Mouse (Mus musculus): ENCODE results near the gene Cd2bp2.
A peak's percentile ranks its signal among the peaks of the same experiment; 100 is the strongest.

The Cd2bp2 gene

DNA sequence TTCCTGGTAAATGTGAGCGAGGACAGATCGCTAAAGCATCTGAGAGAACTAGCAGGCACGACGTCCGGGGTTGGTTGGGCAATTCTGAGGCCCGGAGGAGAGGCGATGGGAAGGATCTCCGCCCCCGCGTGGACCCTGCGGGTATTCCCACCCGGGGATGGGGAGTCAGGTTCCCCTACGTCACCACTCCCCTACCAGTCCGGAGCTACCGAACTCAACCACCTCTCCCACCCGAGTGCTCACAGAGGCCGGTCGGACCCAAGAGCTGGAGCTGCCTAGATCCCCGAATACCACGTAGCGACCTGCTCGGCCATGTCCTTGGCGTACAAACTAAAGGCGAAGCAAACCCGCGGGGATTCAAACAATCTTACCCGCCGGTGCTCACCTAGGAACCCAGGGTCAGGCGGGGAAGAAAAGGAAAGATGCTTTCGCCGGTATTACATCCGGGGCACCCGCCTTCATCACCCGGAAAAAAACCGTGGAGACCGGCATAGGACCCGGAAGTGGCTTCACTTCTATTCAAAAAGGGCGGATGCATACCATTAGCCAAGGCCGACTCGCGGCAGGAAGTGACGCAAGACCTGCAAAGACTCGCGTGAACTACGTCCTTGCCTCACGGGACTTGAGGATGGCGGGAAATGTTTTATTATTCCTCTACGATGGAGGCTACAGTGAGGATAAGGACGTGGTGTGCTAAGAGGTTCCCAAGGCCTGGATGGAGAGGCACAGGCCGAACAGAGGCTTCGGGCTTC is at the start of gene Cd2bp2:
Gene Cd2bp2, minus strand, starts transcription at position 507 of the 752 bp plus-strand sequence.
- DNase-seq (ENCODE audit: low spot score in 2 of 2), result peak; percentile 96

DNA sequence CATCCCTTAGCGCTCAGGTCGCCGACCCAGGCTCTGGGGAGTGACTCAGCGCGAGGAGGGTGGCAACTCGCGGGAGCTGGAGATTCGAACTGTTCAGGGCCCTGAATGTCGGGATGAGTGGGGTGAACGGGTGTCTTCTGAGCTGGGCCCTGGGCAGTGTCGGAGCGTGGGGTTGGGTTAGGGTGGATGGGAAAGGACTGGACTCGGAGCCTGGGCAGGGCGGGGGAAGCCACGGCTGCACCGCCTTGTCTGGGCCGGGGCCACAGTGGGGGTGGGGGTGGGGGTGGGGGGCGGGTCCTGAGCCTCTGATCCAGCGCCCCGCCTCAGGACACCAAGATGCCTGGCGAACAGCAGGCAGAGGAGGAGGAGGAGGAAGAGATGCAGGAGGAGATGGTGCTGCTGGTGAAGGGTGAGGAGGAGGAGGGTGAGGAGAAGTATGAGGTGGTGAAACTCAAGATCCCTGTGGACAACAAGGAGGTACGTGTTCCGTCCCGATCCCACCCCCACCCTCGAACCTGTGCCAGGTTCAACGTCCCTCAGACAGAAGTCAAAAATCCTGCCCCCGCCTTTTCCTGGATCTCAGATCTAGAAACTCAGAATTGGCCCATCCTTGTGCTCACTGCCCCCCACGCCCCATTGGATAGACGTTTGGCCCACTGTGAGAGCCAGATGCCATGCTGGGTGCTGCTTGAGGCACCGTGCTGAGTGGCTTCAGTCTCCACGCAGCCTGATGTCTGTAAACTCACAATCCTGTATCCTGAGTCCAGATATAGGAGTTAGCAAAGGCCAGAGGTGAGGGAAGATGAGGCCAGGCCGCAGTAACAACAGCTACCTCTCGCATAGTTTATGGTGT is 49.0 kb upstream of the Cd2bp2 start:
- no peak for DNase-seq (ENCODE audit: low spot score in 2 of 2)

DNA sequence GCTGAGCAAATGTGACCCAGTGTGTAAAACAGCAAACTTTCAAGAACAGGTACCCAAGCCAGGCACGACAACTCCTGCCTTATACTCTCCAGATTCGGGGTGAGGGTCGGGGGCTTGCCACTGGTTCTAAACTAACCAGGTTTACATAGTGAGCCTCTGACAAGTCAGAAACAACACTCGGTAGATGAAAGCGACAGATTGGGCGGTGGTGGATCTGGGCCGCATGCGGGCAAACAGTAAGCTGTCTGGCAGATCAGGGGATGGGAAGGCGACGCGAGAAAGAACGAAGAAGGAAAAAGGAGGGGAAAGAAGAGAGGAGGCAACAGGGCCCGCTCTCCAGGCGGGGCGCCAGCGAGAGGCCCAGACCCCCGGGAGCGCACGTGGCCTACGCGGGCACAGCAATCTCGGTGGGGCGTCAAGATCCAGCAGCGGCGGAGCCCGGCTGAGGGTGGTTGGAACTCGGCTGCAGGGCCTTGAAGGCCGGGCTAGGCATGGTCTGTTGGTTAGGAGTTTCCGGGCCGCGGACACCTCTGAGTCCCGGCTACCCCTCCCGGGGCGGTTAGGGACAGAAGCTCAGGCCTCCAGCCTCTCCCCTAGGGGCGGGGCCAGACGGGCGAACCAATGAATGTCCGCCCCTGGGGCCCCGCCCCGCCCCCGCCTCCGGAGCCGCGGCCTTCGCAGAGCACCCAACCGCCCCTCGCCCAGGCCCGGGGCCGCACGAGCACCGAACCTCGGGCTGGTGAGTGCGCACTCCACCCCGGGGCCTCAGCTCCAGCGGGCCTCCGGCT is 48.2 kb upstream of the Cd2bp2 start, which contains the start of gene Zfp771:
Gene Zfp771, plus strand, starts transcription at position 405 of the 788 bp plus-strand sequence.
- peak; percentile 91 for DNase-seq (ENCODE audit: low spot score in 2 of 2)

DNA sequence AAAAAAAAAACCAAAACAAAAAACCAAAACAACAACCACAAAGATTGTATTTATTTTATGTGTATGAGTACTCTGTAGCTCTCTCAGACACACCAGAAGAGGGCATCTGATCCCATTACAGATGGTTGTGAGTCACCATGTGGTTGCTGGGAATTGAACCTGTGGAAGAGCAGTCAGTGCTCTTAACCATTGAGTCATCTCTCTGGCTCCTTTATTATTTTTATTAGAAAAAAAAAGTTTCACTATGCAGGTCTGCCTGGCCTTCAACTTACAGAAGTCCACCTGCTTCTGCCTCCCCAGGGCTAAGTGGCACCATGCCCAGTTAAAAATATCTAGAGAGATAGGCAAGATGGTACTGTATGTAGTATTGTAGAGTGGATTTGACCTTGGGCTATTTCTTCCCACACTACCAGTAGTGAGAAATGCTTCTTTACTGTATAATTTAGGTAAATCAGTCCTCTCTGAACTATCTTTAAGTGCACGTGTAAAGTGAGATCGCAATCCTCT is 47.6 kb upstream of the Cd2bp2 start:
- DNase-seq (ENCODE audit: low spot score in 2 of 2), result no peak

DNA sequence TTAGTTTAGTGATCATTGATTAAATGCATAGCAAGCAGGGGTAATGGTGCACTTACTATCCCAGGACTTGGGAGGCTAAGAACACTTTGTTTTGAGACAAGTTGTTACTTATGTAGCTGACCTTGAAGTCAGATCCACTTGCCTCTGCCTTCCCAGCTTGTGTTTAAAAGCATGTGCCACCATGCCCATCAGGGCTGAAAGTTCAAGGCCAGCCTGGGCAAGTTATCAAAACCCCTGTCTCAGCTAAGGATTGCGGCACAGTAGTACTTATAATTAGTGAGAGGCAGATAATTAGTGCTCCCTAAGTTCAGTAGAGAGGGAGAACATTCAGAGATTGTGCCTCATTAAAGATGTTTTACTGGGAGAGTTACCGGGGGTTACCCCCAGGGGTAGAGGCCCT is 38.9 kb upstream of the Cd2bp2 start:
- no peak for DNase-seq (ENCODE audit: low spot score in 2 of 2)

DNA sequence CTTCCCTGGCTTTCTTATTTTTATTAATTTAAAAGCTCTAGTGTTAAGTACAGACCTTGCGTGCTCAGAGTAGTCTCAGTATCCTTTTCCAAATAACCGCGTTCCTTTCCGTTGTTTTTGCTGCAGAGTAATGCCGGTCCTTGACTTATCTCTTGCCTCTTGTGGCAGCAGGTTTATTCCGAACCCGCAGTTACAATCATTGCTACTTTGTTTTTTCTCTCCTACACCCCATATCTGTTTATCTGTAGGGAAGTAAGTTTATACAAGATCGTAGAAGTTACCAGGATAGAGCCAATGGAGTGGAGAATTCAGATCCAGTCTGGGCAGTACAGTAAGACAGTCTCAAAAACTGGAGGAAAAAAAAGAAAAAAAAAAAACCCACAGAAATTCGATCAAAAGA is 37.9 kb upstream of the Cd2bp2 start:
- DNase-seq (ENCODE audit: low spot score in 2 of 2), result no peak

DNA sequence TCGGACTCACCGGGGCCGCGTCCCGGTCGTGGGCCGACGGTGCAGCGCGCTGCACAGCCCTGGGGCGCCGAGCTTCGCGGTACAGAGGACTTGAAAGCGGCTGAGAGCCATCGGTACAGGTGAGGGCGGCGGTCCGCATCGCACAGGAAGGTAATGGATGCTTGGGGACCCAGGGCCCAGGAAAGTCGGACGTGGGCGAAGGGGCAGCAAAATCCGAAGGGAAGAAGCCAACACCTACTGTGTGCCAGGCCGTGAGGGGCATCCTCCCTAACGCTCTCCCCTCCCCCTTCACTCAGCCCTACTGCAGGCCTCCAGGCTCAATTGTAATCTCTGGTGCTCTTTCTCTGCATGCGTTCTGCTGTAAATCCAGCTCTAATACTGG is 37.5 kb upstream of the Cd2bp2 start:
- DNase-seq (ENCODE audit: low spot score in 2 of 2), result peak in 1 of 2 experiments; percentile 16

DNA sequence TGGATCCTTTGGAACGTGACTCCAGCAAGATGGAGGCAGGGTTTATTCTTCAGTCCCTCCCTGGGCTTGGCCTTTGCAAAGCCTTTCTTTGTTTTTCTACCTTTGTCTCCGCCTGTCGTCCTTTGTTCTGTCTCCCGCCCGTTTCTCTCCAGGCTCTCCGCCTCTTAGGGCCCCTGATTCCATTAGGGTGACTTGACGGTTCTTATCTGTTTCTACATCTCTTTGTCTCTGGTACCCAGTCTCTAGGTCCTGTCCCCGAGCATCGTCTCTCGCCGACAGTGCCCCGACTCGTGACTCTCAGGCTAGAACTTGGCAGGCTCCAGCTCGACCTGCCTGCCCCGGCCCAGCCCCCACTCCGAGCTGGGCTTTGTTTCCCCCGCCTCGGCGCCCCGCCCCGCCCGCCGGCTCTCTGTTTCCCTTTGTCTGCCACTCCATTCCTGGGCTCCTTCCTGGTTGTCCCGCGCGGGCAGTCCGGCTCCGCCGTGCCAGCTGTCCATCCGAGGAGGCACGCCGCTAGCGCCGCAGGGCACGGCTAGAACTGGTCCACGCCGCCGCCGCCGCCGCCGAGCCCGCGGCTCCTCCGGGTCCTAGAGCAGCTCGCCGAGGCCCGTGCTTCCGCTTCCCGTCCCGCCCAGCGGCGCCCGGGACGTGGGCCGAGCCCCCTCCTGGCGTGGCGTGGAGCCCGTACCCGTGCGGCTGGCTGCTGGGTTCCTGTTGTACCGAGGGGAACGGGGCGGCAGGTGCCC is 36.9 kb upstream of the Cd2bp2 start, which contains the start of the genes Zfp553 and Sept1:
Gene Zfp553, plus strand, starts transcription at position 440 of the 746 bp plus-strand sequence.
Gene Sept1, minus strand, starts transcription at position 509 of the 746 bp plus-strand sequence.
- peak; percentile 61 to 67 for DNase-seq (ENCODE audit: low spot score in 2 of 2)

DNA sequence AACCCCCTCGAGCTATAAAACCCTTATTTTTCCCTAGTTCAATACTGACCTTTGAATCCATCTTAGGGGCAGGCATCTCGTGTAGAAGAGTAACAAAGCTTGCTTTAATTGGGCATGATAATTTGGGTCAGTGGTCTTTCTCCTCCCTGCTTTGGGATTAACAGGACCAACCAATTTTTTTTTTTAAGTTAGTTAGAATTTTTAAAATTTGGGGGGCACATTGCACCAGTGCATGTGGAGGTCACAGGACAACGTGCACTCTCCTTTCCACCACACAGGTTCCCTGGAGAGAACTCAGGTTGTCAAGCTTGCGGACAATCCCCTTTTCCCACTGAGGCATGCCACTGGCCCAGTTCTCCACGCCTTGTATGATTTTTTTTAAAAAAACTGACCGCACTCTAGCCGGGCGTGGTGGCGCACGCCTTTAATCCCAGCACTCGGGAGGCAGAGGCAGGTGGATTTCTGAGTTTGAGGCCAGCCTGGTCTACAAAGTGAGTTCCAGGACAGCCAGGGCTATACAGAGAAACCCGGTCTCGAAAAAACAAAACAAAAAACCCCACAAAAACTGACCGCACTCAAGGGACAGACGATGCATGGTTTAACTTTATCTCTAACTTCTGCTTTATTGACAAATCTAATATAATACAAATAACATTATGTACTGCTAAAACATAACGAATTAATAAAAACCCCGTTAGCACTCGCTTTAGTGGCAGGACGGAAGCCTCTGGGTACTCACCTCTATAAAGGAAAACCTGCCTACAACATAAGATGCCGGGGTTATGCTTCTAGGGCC is 36.2 kb upstream of the Cd2bp2 start:
- DNase-seq (ENCODE audit: low spot score in 2 of 2), result no peak

DNA sequence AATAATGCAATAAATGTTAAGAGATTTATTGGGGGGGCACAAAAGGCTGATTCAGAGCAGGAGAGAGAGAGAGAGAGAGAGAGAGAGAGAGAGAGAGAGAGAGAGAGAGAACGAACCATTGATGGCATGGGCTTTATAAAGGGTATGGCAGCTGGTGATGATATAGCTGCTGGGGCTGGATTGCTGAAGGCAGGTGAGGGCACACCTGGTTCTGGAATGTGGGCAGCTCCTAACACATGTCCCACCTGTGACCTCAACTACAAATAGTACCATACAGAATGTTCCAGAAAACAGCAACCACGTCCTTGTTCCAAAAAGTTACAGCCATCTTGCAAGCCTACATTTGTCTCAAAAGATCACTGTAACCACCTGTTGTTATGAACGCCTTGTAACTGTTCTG is 35.5 kb upstream of the Cd2bp2 start:
- no peak for DNase-seq (ENCODE audit: low spot score in 2 of 2)

DNA sequence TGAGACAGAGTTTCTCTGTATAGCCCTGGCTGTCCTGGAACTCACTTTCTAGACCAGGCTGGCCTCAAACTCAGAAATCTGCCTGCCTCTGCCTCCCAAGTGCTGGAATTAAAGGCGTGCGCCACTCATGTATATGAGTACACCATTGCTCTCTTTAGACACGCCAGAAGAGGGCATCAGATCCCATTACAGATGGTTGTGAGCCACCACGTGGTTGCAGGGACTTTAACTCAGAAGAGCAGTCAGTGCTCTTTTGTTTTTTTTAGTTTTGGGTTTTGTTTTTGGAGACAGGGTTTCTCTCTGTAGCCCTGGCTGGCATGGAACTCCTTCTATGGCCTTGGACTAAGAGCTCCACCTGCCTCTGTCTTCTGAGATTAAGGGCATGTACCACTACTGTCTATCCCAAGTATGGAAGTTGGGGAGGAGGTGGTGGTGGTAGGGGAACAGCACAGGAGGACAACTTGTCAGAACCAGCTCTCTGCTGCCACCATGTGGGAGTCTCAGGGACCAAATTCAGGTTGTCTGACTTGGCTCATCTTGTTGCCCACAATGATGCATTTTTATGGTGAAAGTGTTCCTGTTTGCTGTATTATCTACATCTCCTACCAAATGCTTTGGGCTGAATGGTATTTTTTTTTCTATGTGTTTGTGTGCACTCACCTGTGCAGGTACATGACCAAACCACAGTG is 32.9 kb upstream of the Cd2bp2 start:
- DNase-seq (ENCODE audit: low spot score in 2 of 2), result peak; percentile 80 to 86

DNA sequence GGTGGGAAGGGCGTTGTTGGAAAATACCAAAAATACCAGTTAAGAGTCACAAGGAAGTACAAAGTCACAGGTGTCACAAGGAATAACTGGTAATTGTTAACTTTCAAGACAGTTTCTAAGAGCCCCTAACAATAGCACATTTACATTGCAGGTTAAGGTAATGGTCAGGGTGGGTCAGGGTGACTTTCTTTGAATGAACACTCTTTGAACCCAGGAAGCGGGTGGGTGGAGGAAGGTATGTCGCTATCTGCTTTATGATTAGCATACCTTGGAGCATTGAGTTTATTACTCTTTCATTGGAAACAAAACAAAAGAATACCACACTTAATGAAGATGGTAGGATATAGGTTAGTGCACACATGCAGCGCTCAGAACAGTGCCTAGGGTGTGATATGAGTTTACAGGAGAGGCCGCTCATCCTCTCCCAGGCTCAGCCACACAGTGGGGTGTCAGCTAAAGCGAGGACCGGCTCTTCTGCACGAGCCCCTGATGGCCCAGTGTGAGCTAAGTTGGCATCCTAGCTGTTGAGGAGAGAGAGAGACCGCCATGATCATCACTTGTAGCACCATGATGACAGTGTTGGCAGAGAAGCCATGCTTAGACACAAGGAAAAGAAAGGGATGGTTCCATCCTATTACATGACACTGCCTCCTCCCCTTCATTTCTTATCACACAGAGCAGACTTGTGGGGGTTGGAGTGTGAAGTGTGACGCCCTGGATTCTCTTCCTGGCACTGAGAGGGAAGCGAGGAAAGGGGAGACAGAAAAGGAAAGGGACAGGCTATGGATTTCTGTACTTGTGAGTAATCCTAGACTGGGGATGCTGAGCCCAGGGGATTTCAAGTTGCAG is 29.5 kb upstream of the Cd2bp2 start:
- no peak for DNase-seq (ENCODE audit: low spot score in 2 of 2)

DNA sequence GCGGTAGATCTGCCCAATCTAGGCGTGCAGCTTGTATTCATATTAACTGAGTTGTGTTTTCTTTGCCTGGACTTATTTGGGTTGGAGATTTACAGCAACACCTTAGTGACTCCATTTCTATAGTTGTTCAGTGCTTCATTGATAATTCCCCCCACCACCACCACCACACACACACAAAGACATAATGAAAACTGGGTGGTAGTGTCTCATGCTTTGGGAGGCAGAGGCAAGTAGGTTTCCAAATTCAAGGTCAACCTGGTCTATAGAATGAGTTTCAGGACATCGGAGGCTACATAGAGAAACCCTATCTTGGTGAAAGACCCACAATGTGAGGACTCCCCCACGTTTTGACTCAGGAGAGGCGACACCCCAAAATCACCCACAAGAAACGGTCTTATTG is 28.8 kb upstream of the Cd2bp2 start:
- DNase-seq (ENCODE audit: low spot score in 2 of 2), result no peak

DNA sequence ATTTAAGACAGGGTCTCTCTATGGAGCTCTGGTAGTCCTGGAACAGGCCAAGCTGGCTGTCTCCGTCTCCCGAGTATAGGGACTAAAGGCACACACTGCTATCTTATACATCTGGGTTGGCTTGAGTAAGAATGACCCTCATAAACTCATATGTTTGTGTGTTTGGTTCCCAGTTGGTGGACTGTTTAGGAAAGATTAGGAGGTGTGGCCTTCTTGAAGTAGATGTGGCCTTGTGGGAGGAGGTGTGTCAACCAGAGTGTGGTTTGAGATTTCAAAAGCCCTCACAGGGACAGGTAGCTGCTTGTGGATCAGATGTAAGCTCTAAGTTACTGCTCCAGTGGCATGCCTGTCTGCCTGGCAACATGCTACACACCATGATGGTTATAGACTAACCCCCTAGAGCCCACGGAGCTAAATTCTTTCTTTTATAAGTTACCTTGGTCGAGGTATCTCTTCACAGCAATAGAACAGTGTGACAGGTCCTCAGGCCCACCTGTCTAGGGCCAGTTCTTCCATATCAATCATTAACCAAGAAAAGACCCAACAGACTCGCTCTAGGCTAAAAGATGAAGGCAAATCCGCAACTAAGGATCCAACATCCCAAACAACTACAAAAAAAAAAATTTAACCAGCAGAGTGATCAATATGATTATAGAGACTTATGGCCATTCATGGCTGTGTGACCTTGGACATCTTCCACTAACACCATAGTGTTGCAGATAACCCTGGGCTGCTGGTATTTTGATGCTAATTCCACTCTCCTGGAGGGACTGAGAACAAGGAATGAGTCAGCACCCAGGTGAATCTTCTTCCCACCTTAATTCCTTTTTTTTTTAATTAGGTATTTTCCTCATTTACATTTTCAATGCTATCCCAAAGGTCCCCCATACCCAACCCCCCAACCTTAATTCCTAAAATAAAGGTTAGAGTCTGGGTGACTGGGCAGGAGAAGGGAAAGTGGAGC is 27.9 kb upstream of the Cd2bp2 start:
- DNase-seq (ENCODE audit: low spot score in 2 of 2), result no peak

DNA sequence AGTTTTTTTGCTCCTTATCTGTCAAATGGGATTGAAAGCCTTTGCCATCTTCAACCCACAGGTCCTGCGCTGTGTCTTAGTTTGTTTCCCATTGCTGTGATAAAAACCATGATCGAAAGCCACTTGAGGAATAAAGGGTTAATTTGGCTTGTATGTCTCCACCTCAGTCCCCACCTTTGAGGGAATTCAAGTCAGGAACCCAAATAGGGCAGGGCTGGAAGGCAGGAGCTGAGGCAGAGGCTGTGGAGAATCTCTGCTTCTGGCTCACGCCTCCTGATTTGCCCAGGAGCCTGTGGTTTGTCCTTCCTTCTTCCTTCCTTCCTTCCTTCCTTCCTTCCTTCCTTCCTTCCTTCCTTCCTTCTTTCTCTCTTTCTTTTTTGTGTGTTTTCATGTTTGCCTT is 27.3 kb upstream of the Cd2bp2 start:
- DNase-seq (ENCODE audit: low spot score in 2 of 2), result no peak

DNA sequence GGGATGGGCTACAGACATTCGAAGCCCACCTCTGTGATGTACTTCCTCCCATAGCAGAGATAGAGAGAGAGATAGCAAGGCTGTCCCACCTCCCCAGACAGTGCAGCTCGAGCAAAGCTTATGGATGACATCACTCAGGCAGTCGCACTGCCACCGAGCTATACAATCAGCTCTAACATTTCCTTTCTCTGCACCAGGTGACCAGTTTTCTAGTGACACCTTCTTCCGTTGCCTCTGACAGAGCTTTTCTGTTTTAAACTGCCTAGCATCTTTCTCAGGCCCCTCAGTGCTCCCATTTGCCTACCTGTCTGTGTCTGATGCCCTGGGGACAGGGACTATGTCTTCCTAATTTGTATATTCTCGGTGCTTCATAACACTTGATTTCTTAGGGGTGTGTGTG is 24.6 kb upstream of the Cd2bp2 start:
- peak; percentile 48 to 50 for DNase-seq (ENCODE audit: low spot score in 2 of 2)

DNA sequence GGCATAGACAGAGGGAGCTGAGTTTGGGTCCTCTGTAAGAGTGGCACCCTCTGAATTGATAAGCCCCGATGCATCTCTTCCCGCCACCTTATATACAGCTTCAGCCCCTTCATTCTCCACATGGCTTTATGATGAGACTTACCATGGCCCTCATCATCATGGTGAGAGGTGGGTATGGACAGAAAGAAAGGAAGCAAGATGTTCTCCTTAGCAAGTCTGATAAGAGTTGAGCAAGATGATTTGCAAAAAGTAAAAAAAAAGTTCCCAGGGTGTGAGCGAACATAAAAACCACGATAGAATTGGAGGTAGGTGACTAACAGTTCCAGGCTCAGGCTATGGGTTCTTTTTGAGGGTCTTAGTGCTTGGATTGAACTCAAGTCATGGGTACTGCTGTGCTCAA is 22.8 kb upstream of the Cd2bp2 start:
- DNase-seq (ENCODE audit: low spot score in 2 of 2), result peak in 1 of 2 experiments; percentile 38
